Mouse (Mus musculus) cerebellum, adult 2 months (tissue): ENCODE results near the gene Usp2.

Experiments used
- CTCF ChIP-seq: fragments of 200-500 bp; IDR thresholded peaks from 2 replicates; pipeline ENCODE4 v1.5.1; 2011; ENCODE audit warnings: low read depth, mild to moderate bottlenecking, control low read depth, low read length, moderate library complexity, borderline replicate concordance; ENCODE audit not compliant: insufficient read depth
- POLR2A ChIP-seq: fragments of 200-500 bp; IDR thresholded peaks from 2 replicates; pipeline ENCODE4 v1.6.1; 2011; ENCODE audit warnings: low read length, control low read depth, borderline replicate concordance; ENCODE audit not compliant: insufficient read depth

GRCm38 (mm10) chr9:44042836-44043707, 23.7 kb upstream of the Usp2 start, which contains the start of gene Thy1:
- TF ChIP-seq CTCF (no peak), POLR2A (peak; percentile 35; the same call in 1 of the 2 replicates)
